Mouse (Mus musculus) spleen, adult 10 weeks (tissue): ENCODE data around the gene Ncf4. TPM values are rescaled to one million over a fixed set of nuclear protein-coding genes. Genes with fewer than 3 reads are reported as not detected.

ENCODE experiments used
- polyA plus RNA-seq: library from polyadenylated mRNA; stranded (reverse); fragments of 350-450 nt; fragmentation: Illumina TruSeq; extraction: RNeasy Lipid Tissue Mini Kit (QIAGEN cat#74804); gene quantifications from one replicate; pipeline ENCODE4 v1.2.3, GENCODE M21; 2015; ENCODE audit warnings: low replicate concordance; ENCODE audit not compliant: insufficient read depth

The Ncf4 gene
- polyA plus RNA-seq: 134 TPM

DNA sequence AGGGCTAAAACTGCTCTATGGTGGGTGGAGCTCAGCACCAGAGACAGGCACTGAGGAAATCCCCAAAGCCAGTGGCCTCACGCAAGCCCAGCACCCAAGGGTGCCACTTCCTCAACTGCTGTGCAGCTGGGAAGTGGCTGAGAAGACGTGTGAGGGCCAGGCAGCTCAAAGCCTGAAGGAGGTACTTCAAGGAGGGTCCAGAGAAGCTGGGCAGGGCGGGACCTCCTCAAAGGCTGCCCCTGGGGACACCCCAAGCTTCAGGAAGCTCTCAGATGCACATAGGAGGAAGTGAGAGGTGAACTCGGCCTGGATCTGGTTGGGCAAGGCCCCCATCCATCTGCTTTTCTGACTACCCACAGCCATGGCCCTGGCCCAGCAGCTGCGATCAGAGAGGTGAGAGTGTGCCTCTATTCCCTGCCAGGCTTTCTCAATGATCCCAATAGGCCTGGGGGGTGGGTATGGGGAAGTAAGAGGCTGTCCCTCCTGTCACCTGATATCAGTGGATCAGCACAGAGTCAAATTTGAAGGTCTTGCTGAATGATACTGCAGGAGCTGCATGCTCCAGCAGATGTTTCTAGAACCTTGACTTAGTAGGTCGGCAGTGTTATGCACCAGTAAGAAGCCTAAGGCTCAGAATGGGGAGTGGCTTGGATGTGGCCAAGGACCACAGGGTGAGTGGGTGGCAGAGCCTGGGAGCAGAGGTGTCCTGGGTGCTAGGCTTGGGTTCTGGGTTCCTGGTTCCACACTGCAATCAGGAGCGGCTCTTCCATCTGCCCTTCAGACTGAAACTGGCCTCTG is at the start of gene Ncf4:
Gene Ncf4, plus strand, starts transcription at position 107 of the 798 bp plus-strand sequence.

DNA sequence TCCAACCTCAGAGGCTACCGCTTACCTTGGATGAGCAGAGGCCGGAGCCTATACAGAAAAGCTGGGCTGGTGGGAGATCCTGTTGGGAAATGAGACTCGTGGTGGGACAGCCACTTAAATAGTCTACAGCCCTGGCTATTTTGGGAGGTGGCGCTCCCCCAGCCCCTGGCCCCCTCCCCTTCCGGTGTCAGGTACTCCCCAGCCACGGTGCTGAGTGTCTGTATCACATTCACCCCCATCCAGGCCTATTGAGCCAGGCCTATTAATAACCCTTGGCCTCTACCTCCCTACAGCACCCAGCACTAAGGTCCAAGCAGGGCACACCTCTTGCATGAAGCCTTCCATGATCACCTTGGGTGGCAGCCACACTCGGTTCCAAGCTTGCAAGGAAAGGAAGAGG is 38.3 kb upstream of the Ncf4 start, which contains the start of gene Pvalb:
Gene Pvalb, minus strand, starts transcription at position 89 of the 400 bp plus-strand sequence.

DNA sequence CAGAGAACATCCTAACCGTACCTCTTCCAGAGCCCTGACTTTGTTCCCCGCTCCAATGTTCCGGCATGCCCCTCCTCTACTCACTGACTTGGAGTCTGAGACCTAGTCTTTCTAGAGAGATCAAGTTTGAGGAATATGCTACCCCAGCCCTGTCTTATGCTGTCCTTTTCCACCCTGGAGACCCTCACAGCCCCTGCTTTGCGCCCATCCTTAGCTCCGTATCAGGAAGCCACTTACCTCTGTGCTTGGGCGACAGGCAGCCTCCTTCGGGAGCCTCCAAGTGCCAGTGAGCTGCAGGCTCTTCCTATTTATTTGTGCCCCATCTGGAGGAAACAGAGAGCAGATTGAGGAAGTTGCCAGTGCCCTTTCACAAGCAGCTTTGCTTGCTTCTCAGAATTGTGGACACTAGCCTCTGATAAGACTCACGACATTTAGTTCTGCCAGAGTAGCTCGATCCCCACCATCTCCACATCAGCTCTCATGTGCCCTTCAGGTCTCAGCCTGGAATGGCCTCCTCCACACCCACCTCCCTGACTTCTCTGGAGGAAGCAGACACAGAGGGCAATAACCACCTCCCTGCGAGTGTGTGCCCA is 60.8 kb downstream of the Ncf4 start, which contains the start of gene Csf2rb2:
Gene Csf2rb2, minus strand, starts transcription at position 381 of the 593 bp plus-strand sequence.

Other genes starting within 250 kb of the Ncf4 start
- gene Cacng2, start 124.8 kb upstream of the Ncf4 start, polyA plus RNA-seq: not detected
- 28.0 TPM for gene Ift27, start 70.7 kb upstream of the Ncf4 start, polyA plus RNA-seq
- not detected for gene Pvalb, start 38.4 kb upstream of the Ncf4 start, polyA plus RNA-seq
- gene Csf2rb2, start 60.9 kb downstream of the Ncf4 start, polyA plus RNA-seq: 27.5 TPM
- 60.7 TPM for gene Csf2rb, start 81.0 kb downstream of the Ncf4 start, polyA plus RNA-seq
- gene Tex33, start 151.1 kb downstream of the Ncf4 start, polyA plus RNA-seq: not detected
- gene Tst, start 161.1 kb downstream of the Ncf4 start, polyA plus RNA-seq: 3.3 TPM
- gene Mpst, start 161.6 kb downstream of the Ncf4 start, polyA plus RNA-seq: 8.1 TPM
- gene Kctd17, start 183.8 kb downstream of the Ncf4 start, polyA plus RNA-seq: 10.1 TPM
- not detected for gene Tmprss6, start 223.8 kb downstream of the Ncf4 start, polyA plus RNA-seq